Mouse (Mus musculus): ENCODE results near the gene Otub1. TPM values are rescaled to one million over a fixed set of nuclear protein-coding genes. Genes with fewer than 3 reads are reported as not detected.
A peak's percentile ranks its signal among the peaks of the same experiment; 100 is the strongest.

Gene Otub1
- polyA plus RNA-seq, 1 experiment from 2014 or later = 205 TPM

DNA sequence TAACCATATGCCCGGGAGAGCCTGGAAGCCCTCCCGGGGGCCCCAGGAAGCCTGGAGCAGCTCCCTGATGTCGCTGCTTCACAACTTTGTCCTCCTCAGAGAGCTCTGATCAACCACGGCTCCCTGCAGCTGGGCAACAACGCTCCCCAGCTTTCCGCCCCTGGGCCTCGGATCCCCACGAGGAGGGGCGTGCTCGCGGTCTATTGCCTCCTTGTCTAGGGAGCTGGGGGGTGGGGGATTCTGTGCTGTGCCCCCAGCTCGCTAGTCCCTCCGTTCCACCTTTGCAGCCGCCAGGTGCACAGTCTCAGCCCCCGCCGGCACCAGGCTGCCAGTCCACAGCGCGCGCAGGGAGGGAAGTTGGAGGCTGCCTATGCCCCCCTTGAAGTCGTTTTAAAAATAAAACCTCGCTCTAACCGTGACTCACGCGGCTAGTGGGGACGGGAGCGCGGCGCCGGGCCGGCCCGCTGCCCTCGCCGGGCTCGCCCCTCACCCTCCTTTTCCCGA, 41.2 kb downstream of the Otub1 start:
- peaks cover 12% of the 10 kb centered on the region for H3K4me1 ChIP-seq (replicated peaks; ENCODE audit: control insufficient read depth, insufficient read depth, low read length)
- peak overlapping the region; percentile 99 for H3K4me2 ChIP-seq (ENCODE audit: low read length)
- 2% methylated on average over 34 of the region's 35 CpGs for WGBS
- no peak overlapping the region for H3K27ac ChIP-seq (ENCODE audit: low read depth)
- DNase-seq (ENCODE audit: low spot score) (peak; percentile 68), ATAC-seq (replicated peaks; ENCODE audit: low FRiP score, low TSS enrichment, low read depth) (0 out of 2 replicates have a peak, but pooled peaks have one; percentile 2)
- no peaks in the 10 kb centered on the region for H3K9me3 ChIP-seq (ENCODE audit: control insufficient read depth, low read length)
- peak overlapping the region; percentile 47 for H3K9ac ChIP-seq (ENCODE audit: low read length)
- H3K36me3 ChIP-seq (ENCODE audit: control insufficient read depth, insufficient read depth, low read length) = no peaks in the 10 kb centered on the region
- peaks cover 59% of the 10 kb centered on the region for H3K27me3 ChIP-seq (replicated peaks; ENCODE audit: control insufficient read depth, insufficient read depth, low read length)
- peak overlapping the region; percentile 55 for H3K4me3 ChIP-seq (ENCODE audit: low read depth, low read length)

DNA sequence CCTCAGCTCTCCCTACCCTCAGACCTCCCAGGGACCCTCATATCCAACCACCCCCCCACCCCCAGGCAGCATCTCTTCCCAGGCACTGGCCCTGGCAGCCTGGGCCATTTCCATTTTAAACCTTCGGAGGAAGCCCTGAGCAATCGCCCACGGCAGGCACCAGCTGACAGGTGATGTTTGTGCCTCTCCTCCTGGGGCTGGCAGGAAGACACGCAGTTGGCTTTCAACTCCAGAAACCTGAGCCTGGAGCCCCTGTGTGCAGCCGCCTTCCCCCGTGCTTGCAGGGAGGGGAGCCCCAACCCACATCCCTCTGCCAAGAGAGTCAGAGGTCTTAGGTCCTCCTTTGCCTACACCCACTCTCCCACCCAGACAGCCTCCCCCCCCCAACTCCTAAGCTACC, 41.9 kb downstream of the Otub1 start:
- WGBS = 17% methylated on average over 6 of the region's 6 CpGs
- Histone ChIP-seq H3K9me3 (ENCODE audit: control insufficient read depth, low read length) (no peaks in the 10 kb centered on the region), H3K27ac (ENCODE audit: low read depth) (no peak overlapping the region), H3K4me2 (ENCODE audit: low read length) (peak overlapping the region; percentile 99; the same call in 1 of the 2 replicates), H3K36me3 (ENCODE audit: control insufficient read depth, insufficient read depth, low read length) (no peaks in the 10 kb centered on the region), H3K4me1 (replicated peaks; ENCODE audit: control insufficient read depth, insufficient read depth, low read length) (peaks cover 12% of the 10 kb centered on the region), H3K4me3 (ENCODE audit: low read depth, low read length) (0 out of 2 replicates have a peak overlapping the region, but pooled peaks have one; percentile 55), H3K27me3 (replicated peaks; ENCODE audit: control insufficient read depth, insufficient read depth, low read length) (peaks cover 60% of the 10 kb centered on the region), H3K9ac (ENCODE audit: low read length) (no peak overlapping the region; the same call in 1 of the 2 replicates)
- DNase-seq (ENCODE audit: low spot score) = no peak
- ATAC-seq (replicated peaks; ENCODE audit: low FRiP score, low TSS enrichment, low read depth) = no peak

- H3K4me3 ChIP-seq (ENCODE audit: low read depth, low read length) = no peak overlapping the region
- no peak overlapping the region for H3K9ac ChIP-seq (ENCODE audit: low read length)
- H3K4me1 ChIP-seq (replicated peaks; ENCODE audit: control insufficient read depth, insufficient read depth, low read length) = peaks cover 21% of the 10 kb centered on the region
- H3K9me3 ChIP-seq (ENCODE audit: control insufficient read depth, low read length) = no peaks in the 10 kb centered on the region
- no peak overlapping the region for H3K27ac ChIP-seq (ENCODE audit: low read depth)
- no peaks in the 10 kb centered on the region for H3K36me3 ChIP-seq (ENCODE audit: control insufficient read depth, insufficient read depth, low read length)
- no peak for DNase-seq (ENCODE audit: low spot score)
- peaks cover 38% of the 10 kb centered on the region for H3K27me3 ChIP-seq (replicated peaks; ENCODE audit: control insufficient read depth, insufficient read depth, low read length)
- 76% methylated on average over 3 of the region's 3 CpGs for WGBS
- no peak overlapping the region for H3K4me2 ChIP-seq (ENCODE audit: low read length)
- ATAC-seq (replicated peaks; ENCODE audit: low FRiP score, low TSS enrichment, low read depth) = no peak
These were observed 45.1 kb downstream of the Otub1 start for GRCm38 (mm10) chr19:7161064-7161463.

DNA sequence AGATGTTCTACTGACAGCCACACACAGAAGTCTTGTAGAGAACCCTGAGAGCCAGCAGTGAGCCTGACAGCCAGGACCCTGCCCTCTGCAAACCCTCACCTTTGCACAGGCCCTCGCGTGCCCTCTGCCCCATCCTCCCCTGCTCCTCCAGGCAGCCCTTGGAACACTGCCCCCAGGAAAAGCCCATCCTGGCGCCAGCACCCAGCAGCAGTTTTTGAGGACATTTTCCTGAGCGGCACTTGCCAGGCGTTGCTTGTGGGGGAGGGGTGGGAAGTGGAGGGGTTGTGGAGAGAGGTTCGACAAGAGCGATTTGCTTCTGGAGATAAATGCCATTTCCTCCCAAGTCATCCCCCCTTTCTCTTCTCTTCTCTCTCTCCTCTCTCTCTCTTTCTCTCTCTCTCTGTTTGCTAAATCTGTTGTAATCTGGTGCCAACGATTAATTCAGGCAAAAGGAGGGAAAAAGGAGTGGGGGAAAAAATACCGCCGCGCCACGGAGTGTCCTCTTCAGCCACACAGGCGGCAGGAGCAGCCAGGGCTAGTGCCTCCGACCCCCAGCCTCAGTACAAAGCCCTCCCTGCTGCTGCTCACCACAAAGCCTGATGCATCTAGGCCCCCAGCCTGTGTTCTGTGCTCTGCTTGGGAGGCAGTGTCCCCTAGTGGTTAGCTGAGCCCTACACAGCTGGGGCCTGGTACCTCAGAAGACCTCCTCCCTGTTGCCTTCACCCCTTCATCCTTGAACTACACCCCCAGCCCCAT, 45.8 kb downstream of the Otub1 start:
- Histone ChIP-seq H3K4me1 (replicated peaks; ENCODE audit: control insufficient read depth, insufficient read depth, low read length) (peaks cover 21% of the 10 kb centered on the region), H3K4me3 (ENCODE audit: low read depth, low read length) (no peak overlapping the region), H3K27me3 (replicated peaks; ENCODE audit: control insufficient read depth, insufficient read depth, low read length) (peaks cover 31% of the 10 kb centered on the region), H3K9ac (ENCODE audit: low read length) (0 out of 2 replicates have a peak overlapping the region, but pooled peaks have one; percentile 11), H3K4me2 (ENCODE audit: low read length) (peak overlapping the region; percentile 16; the same call in 1 of the 2 replicates), H3K27ac (ENCODE audit: low read depth) (no peak overlapping the region), H3K36me3 (ENCODE audit: control insufficient read depth, insufficient read depth, low read length) (no peaks in the 10 kb centered on the region), H3K9me3 (ENCODE audit: control insufficient read depth, low read length) (no peaks in the 10 kb centered on the region)
- ATAC-seq (replicated peaks; ENCODE audit: low FRiP score, low TSS enrichment, low read depth) (0 out of 2 replicates have a peak, but pooled peaks have one; percentile 26), DNase-seq (ENCODE audit: low spot score) (no peak)
- 12% methylated on average over 14 of the region's 14 CpGs for WGBS

- Histone ChIP-seq H3K27ac (ENCODE audit: low read depth) (no peak overlapping the region), H3K36me3 (ENCODE audit: control insufficient read depth, insufficient read depth, low read length) (no peaks in the 10 kb centered on the region), H3K4me1 (replicated peaks; ENCODE audit: control insufficient read depth, insufficient read depth, low read length) (peaks cover 15% of the 10 kb centered on the region), H3K9ac (ENCODE audit: low read length) (no peak overlapping the region), H3K4me2 (ENCODE audit: low read length) (no peak overlapping the region), H3K9me3 (ENCODE audit: control insufficient read depth, low read length) (no peaks in the 10 kb centered on the region), H3K27me3 (replicated peaks; ENCODE audit: control insufficient read depth, insufficient read depth, low read length) (peaks cover 11% of the 10 kb centered on the region; the same call in 1 of the 2 replicates), H3K4me3 (ENCODE audit: low read depth, low read length) (no peak overlapping the region)
- DNase-seq (ENCODE audit: low spot score) (no peak), ATAC-seq (replicated peaks; ENCODE audit: low FRiP score, low TSS enrichment, low read depth) (no peak)
- WGBS = 46% methylated on average over 14 of the region's 14 CpGs
These were observed 48.4 kb downstream of the Otub1 start for GRCm38 (mm10) chr19:7157734-7158133.

- no peak overlapping the region for H3K9ac ChIP-seq (ENCODE audit: low read length)
- no peaks in the 10 kb centered on the region for H3K9me3 ChIP-seq (ENCODE audit: control insufficient read depth, low read length)
- H3K4me1 ChIP-seq (replicated peaks; ENCODE audit: control insufficient read depth, insufficient read depth, low read length) = peaks cover 11% of the 10 kb centered on the region
- no peak overlapping the region for H3K4me3 ChIP-seq (ENCODE audit: low read depth, low read length)
- H3K36me3 ChIP-seq (ENCODE audit: control insufficient read depth, insufficient read depth, low read length) = no peaks in the 10 kb centered on the region
- WGBS = 62% methylated on average over 6 of the region's 6 CpGs
- H3K27me3 ChIP-seq (replicated peaks; ENCODE audit: control insufficient read depth, insufficient read depth, low read length) = peaks cover 11% of the 10 kb centered on the region; the same call in 1 of the 2 replicates
- no peak overlapping the region; the same call in 1 of the 2 replicates for H3K27ac ChIP-seq (ENCODE audit: low read depth)
- no peak overlapping the region for H3K4me2 ChIP-seq (ENCODE audit: low read length)
- no peak for DNase-seq (ENCODE audit: low spot score)
- peak; percentile 25; the same call in 1 of the 2 replicates for ATAC-seq (replicated peaks; ENCODE audit: low FRiP score, low TSS enrichment, low read depth)
These were observed 50.9 kb downstream of the Otub1 start for GRCm38 (mm10) chr19:7155196-7155595.

GRCm38 (mm10) chr19:7153232-7153631, 52.9 kb downstream of the Otub1 start:
- peaks cover 4% of the 10 kb centered on the region; the same call in 1 of the 2 replicates for H3K27me3 ChIP-seq (replicated peaks; ENCODE audit: control insufficient read depth, insufficient read depth, low read length)
- no peaks in the 10 kb centered on the region for H3K36me3 ChIP-seq (ENCODE audit: control insufficient read depth, insufficient read depth, low read length)
- no peak overlapping the region for H3K27ac ChIP-seq (ENCODE audit: low read depth)
- no peak overlapping the region for H3K4me3 ChIP-seq (ENCODE audit: low read depth, low read length)
- peaks cover 9% of the 10 kb centered on the region for H3K4me1 ChIP-seq (replicated peaks; ENCODE audit: control insufficient read depth, insufficient read depth, low read length)
- H3K4me2 ChIP-seq (ENCODE audit: low read length) = no peak overlapping the region
- no peak overlapping the region for H3K9ac ChIP-seq (ENCODE audit: low read length)
- peak; percentile 38; the same call in 1 of the 2 replicates for ATAC-seq (replicated peaks; ENCODE audit: low FRiP score, low TSS enrichment, low read depth)
- no peaks in the 10 kb centered on the region for H3K9me3 ChIP-seq (ENCODE audit: control insufficient read depth, low read length)
- 21% methylated on average over 7 of the region's 7 CpGs for WGBS
- DNase-seq (ENCODE audit: low spot score) = no peak

- Histone ChIP-seq H3K9me3 (ENCODE audit: control insufficient read depth, low read length) (no peaks in the 10 kb centered on the region), H3K27me3 (replicated peaks; ENCODE audit: control insufficient read depth, insufficient read depth, low read length) (0 out of 2 replicates have a peak, but pooled peaks cover 5% of the 10 kb centered on the region), H3K27ac (ENCODE audit: low read depth) (no peak overlapping the region), H3K4me3 (ENCODE audit: low read depth, low read length) (no peak overlapping the region), H3K4me1 (replicated peaks; ENCODE audit: control insufficient read depth, insufficient read depth, low read length) (peaks cover 4% of the 10 kb centered on the region), H3K4me2 (ENCODE audit: low read length) (no peak overlapping the region), H3K36me3 (ENCODE audit: control insufficient read depth, insufficient read depth, low read length) (no peaks in the 10 kb centered on the region), H3K9ac (ENCODE audit: low read length) (no peak overlapping the region)
- ATAC-seq (replicated peaks; ENCODE audit: low FRiP score, low TSS enrichment, low read depth) (no peak), DNase-seq (ENCODE audit: low spot score) (no peak)
- WGBS = 90% methylated on average over 6 of the region's 6 CpGs
These were observed 54.0 kb downstream of the Otub1 start for GRCm38 (mm10) chr19:7151927-7152653.
